Mouse (Mus musculus): ENCODE results near the gene Ttc30b. TPM values are rescaled to one million over a fixed set of nuclear protein-coding genes. Genes with fewer than 3 reads are reported as not detected.

The Ttc30b gene
- total RNA-seq, 1 experiment from 2014 or later, result 9.1 TPM

- no peak for ATAC-seq (replicated peaks in 1 of 2; ENCODE audit: insufficient read depth in 1 of 2, low FRiP score in 2 of 2, low TSS enrichment in 1 of 2, low read depth in 1 of 2, poor library complexity in 2 of 2, severe bottlenecking in 2 of 2)
These were observed 42.7 kb downstream of the Ttc30b start for GRCm38 (mm10) chr2:75895711-75896110.

GRCm38 (mm10) chr2:75891981-75892380, 46.4 kb downstream of the Ttc30b start:
- ATAC-seq (replicated peaks in 1 of 2; ENCODE audit: insufficient read depth in 1 of 2, low FRiP score in 2 of 2, low TSS enrichment in 1 of 2, low read depth in 1 of 2, poor library complexity in 2 of 2, severe bottlenecking in 2 of 2), result no peak

Other genes starting within 250 kb of the Ttc30b start
- 79.5 and 81.9 TPM in 2 replicates for gene Nfe2l2, start 233.9 kb downstream of the Ttc30b start, total RNA-seq (2017)
- gene Agps, start 106.4 kb downstream of the Ttc30b start, total RNA-seq (2017), result 38.7 and 63.6 TPM in 2 replicates
- gene Ttc30a2, start 39.6 kb upstream of the Ttc30b start, total RNA-seq (2017), result 0.10 TPM in 1 of 2 replicates, not detected in the other
- gene Ttc30a1, start 43.4 kb upstream of the Ttc30b start, total RNA-seq (2017), result 4.7 and 5.5 TPM in 2 replicates